Mouse (Mus musculus) lung, postnatal 36 days (tissue): ENCODE measurements around the gene Iffo1.

Experiments used
- DNase-seq: peaks from one replicate; pipeline ENCODE4 v3.0.0; 2022; ENCODE audit warnings: mixed read lengths

Gene Iffo1

DNA sequence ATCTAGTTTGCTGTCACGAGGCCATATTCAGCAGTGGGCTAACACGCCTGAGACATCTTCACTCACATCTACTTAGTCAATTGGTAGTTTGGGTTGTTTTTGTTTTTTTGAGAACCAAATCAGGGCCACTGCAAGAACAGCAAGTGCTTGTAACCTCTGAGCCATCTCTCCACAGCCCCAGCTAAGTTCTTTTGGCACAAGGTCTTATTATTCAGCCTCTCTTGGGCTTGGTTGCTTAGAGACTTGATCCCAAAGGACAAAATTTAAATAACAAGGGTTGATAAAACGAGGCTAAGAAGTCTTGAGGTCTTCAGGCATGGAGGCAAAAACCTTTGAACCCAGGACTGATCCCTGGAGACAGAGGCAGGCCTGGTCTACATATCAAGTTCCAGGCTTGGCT, 51.3 kb downstream of the Iffo1 start:
- DNase-seq: no peak

DNA sequence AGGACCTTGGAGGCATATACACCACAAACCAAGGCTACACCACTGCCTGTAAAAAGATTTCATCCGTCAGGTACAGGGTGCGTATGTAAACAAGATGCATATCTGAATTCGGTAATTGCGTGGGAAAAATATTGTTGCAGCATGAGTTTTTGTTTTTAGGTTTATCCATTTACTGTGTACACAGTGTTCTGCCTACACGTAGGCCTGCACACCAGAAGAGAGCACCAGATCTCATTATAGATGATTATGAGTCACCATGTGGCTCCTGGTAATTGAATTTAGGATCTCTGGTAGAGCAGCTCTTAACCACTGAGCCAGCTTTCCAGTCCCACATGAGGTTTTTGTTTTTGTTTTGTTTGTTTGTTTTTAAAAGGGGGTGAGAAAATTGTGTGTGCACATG, 52.1 kb downstream of the Iffo1 start:
- no peak for DNase-seq

DNA sequence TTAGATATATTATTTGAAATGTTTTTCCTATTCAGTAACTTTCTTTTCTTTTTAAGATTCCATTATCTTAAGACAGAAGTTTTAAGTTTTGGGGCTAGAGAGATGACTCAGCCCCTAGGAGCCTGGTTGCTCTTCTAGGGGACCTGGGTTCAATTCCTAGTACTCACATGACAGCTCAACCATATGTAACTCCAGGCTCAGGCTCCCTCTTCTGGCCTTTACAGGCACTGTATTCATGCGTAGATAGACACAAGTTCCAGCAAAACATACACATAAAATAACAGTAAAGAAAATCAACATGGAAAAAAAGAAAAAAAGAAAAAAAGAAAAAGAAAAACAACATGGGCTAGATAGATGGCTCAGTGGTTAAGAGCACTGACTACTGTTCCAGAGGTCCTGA, 65.4 kb downstream of the Iffo1 start:
- DNase-seq: no peak
